Mouse (Mus musculus): ENCODE measurements at regions not wholly inside any gene's neighbourhood (a gene's known extent, or its start where the extent isn't known, plus 50 kb on each side); places are given as distances from the start of the nearest gene placed in this dataset.
"Not testable (repeated sequence)": the region's sequence is repeated elsewhere in the genome, so short reads cannot be mapped to it uniquely, and the experiment has no call there.

- no peak for DNase-seq
Measured at GRCm38 (mm10) chr14:104208040-104208816, 259.6 kb downstream of the Pou4f1 start.

GRCm38 (mm10) chr14:104206602-104207001 lies 261.2 kb downstream of the Pou4f1 start:
- DNase-seq: no peak

GRCm38 (mm10) chr14:104203239-104203986 lies 264.4 kb downstream of the Pou4f1 start:
- no peak for DNase-seq

- DNase-seq: no peak
Measured at GRCm38 (mm10) chr14:104193198-104193597, 274.6 kb downstream of the Pou4f1 start.

GRCm38 (mm10) chr14:104175122-104175521 lies 292.7 kb downstream of the Pou4f1 start:
- DNase-seq: no peak

- DNase-seq: no peak
Measured at GRCm38 (mm10) chr14:104146841-104147240, 302.6 kb upstream of the Ednrb start.

GRCm38 (mm10) chr14:104145395-104145794 lies 301.2 kb upstream of the Ednrb start:
- no peak for DNase-seq

DNA sequence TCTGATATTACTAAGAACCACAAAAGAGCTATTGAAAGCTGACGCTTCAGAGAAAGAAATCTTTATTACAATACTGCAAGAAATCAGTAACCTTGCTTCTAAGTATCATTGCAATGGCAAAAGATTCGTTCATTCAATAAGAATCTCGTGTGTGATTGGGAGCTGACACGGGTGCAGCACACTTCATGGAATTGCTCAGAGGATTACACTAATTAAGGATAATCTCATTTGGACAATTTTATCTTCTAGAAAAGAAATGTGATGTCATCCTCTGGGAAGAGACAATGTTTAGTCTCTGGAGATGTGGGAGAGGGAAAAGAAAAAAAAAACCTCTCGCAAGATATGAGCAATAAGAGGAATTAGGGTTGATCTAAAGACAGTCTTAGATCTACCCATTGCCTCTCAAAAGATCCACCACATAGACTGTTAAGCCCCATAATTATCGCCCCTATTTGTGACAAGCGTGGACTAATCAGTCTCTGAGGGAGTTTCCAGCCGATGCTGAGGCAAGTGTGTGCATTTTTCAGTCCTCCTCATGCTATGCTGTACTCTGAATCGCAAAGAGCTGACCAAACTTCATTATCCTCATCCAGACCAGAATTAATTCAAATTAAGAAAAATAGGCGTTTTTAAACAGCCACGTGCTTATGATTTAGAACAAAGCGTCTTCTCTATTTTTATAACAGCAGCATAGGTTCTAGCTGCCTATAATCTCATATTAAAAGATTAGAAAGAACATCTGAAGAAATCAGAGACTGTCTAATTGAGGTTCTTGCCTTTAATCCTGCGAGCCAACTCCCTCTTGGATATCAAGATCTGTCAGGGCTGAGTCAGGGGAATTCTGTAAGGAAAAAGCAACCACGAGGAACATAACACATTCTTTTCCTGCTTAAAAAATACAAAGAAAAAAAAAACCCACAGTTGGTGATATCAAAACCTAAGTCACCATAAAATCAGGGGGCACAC lies 271.1 kb upstream of the Ednrb start:
- DNase-seq: no peak

DNA sequence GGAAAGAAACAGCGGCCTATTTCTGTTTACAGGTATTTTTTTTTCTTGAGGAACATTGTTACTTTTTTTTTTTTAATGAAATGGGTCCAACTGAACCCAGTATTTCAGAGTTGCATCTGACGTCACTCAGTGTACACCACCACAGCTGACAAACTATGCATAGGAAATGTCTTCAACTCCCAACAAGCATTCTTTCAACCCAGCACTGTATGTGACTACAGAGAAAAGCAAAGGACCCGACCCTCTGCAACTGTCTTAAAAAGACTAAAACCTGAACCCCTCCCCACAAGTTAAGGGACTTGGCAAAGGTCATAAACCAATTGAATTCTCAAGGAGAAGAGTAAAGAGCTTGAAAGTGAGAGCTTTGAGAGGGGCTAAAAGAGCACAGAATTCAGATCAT lies 270.0 kb upstream of the Ednrb start:
- no peak for DNase-seq

GRCm38 (mm10) chr14:104113448-104113847 lies 269.2 kb upstream of the Ednrb start:
- no peak for DNase-seq

- DNase-seq: no peak
Measured at GRCm38 (mm10) chr14:104086381-104086780, 242.2 kb upstream of the Ednrb start.

GRCm38 (mm10) chr14:104064199-104064598 lies 220.0 kb upstream of the Ednrb start:
- not testable (repeated sequence) for DNase-seq

DNA sequence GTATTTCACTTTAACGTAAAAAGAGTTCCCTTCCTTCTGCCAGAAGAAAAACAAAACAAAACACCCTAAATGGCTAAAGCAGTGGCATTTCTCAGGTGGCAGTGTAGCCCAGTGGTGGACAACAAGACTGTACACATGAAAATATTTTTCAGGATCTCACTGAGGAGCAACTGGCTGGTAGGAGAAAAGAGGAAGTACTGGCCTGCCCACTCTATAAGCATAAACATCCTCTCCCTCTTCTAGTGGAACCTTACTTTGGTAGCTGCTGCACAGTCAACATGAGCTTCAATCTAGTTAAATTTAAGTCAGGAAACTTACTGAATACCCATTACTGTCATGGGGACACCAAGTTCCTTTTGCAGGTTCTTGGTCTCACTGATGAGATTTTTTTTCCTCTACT lies 209.5 kb upstream of the Ednrb start:
- no peak for DNase-seq

- peak; percentile 26 for DNase-seq
Measured at GRCm38 (mm10) chr14:104038628-104039325, 194.6 kb upstream of the Ednrb start.

GRCm38 (mm10) chr14:104033606-104034005 lies 189.4 kb upstream of the Ednrb start:
- no peak for DNase-seq

GRCm38 (mm10) chr14:104030784-104031470 lies 186.7 kb upstream of the Ednrb start:
- no peak for DNase-seq

- no peak for DNase-seq
Measured at GRCm38 (mm10) chr14:104029668-104030530, 185.7 kb upstream of the Ednrb start.

DNA sequence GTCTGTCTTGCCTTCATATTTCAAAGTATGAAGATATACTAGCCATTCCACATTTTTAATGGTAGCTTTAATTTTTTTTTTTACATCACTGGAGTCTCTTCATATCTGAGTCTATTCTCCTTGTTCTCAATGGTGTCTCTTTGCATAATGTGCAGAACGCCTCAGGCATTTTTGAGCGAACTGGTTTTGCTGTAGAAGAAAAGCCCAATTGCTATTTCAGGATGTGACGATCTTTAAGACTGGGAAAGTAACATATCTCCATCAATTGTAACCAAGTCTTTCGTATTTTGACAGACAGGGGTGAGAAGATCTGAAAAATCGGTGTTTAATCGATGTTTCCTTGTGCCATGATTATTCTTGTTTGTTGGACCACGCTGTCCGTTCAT lies 183.7 kb upstream of the Ednrb start:
- no peak for DNase-seq

DNA sequence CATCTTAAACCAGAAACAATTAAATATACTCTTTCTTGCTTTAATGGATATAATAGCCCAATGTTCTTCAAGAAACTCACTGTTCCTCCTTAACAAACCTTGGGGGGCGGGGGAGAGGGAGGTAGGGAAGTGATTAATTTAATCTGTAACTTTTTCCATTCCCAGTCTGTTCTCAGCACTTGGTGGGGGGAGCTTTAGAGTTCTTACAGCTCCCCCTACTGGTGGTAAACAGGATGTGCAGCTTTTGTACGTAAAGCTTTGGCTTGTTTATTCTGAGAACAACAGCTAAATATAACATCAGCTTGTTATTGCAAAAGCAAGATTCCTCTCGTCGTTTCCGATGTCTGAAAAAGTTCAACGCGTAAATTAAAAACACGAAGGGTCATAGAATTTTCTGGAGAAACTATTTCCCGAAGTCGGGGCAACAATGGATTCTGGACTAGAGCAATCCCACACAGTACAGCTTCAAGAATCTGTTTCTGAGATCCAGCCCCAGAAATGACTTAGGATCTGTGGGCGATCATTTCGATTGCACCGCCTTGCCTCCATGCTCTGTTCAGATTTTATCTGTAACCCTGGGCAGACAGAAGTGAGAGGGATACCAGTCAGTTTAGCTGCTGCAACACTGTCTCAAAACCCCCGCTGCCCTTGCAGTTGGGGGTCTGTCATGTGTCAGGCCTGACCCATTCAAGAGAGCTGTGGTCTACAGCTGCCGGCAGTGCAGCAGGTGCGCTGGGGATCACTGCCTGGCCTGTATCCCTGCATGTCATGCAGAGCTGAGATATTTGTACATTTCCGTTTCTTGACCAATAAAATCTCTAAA lies 183.1 kb upstream of the Ednrb start:
- peak; percentile 33 for DNase-seq

DNA sequence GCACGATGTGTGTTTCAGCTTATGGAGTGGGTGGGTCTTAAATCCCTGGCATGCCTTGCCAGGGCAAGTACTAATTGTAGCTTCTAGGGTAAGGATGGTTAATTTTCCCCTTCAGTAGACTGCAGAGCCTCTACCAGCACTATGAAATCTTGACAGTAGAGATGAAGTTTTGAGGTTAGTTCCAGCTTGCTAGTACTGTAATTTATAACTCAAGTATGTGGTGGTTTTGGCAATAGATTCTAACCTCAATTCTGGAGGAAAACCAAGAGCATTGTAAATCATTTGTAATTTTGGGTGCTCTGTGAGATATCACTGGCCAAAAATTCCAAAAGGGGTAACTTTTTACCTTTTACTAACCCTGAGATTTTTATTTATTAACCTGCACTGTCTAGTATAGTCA lies 164.3 kb upstream of the Ednrb start:
- no peak for DNase-seq
